Mouse (Mus musculus): Measurements from ENCODE around the gene Psma7. TPM values are rescaled to one million over a fixed set of nuclear protein-coding genes. Genes with fewer than 3 reads are reported as not detected.

Psma7 gene
- 87.8 and 99.6 TPM in 2 replicates for polyA plus RNA-seq (2012)

DNA sequence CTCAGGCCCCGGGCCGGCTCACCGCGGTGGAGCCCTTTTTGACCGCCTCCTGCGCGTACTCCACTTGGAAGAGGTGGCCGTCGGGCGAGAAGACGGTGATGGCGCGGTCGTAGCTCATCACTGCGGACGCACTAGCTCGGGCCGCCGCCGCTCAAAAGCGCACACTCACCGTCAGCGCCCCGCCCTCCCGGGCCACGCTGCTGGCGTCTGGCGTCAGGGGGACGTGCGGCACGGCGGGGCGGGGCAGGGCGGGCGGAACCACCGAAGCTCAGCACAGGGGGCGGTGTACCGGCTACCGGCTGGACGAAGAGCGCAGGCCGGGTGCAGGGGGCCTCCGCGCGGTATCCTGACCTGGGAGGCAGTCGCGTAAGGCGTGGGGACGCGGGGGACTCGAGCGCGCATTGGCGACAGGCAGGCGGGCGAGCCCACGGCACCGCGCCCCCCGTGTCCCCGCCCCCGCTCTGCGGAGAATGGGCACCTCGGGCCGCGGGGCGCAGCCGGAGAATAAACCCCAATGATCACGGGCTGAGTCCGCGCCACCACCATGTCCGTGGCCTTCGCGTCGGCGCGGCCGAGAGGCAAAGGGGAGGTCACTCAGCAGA is at the start of gene Psma7, which contains the start of gene Ss18l1:
Psma7 (minus strand) TSS at position 178 of the 602 bp plus-strand sequence.
Ss18l1 (plus strand) TSS at position 254 of the 602 bp plus-strand sequence.
- no peak for TF ChIP-seq GATA1 (IDR thresholded peaks at IDR 0.05; ENCODE audit: low read length)

DNA sequence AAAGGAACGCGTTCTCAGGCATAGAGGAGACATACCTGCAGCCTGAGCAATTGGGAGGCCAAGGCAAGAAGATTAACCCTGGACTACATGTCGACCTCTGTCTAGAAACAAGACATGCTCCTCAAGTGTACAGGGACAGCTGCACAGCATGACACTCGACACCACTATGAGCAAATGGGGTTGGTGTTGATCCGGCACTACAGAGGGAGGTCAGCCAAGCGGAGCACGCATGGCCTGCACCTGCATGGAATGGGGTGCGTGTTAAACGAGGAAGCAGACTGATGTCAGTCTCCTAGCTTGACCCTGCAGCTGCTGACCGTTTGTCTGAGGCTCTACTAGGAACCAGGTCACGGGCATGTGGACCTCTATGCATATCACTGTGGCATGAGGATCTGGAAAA is 48.1 kb upstream of the Psma7 start:
- no peak for TF ChIP-seq GATA1 (IDR thresholded peaks at IDR 0.05; ENCODE audit: low read length)

DNA sequence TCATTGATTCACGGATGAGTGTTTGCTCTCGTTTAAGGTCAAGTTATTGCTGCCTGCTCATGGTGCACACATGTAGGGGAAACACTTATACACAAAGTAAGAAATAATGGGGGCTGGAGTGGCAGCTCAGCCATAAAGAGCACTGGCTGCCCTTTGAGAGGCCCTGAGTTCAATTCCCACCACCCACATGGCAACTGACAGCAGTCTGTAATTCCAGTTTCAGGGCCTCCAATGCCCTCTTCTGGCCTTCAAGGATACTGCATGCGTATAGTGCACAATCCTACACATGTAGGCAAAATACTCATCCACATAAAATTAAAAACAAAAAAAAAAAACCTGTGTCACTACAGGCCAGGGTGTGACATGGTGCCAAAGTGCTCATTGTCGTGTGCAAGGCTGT is 45.2 kb upstream of the Psma7 start:
- no peak for TF ChIP-seq GATA1 (IDR thresholded peaks at IDR 0.05; ENCODE audit: low read length)

DNA sequence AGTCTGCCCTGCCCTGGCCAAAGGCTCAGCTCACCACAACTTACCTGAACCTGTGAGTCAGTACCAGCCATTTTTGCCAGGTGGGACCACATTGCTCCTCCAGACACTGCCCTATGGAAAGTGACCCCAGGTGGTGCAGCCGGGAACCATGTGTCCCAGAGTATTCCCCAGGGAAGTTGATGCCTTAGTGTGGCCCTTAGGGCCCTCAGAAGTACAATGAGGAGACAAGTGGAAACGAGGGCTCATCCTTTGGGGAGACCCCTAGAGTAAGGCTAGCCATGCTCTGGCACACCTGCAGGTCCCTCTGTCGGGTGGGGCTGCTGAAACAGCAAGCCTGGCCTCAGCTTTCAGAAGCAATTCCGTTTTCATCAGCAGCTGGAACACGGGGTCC is 44.4 kb upstream of the Psma7 start:
- no peak for TF ChIP-seq GATA1 (IDR thresholded peaks at IDR 0.05; ENCODE audit: low read length)

DNA sequence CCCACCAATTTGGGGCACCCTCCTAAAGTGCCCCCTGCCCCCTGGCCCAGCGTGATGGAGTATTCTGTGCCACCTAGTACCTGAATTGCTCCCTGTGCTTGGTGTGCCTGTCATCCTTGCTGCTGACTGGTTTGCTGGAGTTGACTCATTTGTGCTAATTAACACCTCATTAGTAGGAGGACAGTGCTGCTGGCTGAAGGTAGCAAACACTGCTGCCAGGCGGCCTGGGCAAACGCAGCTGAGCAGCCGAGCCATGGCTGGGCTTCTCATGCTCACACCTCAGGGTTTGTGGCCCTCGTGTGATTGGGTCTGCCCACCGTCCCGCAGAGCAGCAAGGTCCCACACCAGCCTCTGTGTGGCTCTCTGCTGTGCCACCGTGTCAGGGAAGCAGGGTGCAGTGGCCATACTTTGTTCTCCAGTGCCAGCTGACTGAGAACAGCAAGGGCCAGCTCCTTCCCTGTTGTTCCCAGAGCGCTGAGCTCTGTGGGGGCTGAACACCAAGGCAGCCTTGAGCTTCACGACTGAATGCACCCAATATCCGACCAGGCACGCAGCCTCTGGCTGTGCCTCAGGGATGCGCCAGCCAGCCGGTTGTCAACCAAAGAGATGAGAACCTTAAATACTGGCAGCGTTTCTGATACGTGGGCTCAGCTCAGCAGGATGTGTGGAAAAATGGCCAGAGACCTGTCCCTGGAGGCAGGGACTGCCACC is 43.8 kb upstream of the Psma7 start:
- TF ChIP-seq GATA1 (IDR thresholded peaks at IDR 0.05; ENCODE audit: low read length): no peak

DNA sequence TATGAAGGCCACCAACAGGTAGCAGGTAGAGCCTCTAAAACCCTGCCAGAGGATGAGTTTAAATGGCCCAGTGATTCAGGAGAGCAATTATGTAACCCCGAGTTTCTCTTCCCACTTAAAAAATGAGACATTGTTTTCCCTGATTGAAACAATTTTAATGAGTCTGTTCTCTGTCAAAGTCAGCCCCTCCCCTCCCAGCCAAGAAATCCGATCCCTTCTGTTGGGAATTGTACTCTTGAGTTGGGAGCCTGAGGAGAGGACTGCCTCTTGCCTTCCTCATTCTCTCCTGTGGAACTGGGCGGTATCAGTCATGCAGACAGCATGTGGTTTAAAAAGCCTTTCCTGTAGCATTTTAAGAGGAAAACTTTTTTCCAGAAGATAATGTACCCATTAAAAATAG is 42.3 kb upstream of the Psma7 start:
- TF ChIP-seq GATA1 (IDR thresholded peaks at IDR 0.05; ENCODE audit: low read length): no peak

DNA sequence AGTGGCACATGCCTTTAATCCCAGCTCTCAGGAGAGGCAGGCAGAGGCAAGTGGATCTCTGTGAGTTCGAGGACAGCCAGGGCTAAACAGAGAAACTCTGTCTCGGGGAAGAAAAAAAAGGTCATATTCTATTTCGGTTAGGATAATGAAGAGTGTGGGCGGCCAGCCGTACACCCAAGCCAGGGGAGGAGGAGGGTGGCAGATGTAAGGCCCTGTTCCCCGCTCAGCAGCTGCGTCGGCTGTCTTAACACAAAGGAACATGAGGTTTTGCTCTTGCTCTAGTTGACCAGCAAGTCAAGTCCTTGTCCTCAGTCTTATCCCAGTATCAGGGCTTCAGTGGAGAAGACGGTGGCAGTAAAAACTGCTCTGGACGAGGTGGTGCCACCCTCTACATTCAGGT is 40.8 kb upstream of the Psma7 start:
- TF ChIP-seq GATA1 (IDR thresholded peaks at IDR 0.05; ENCODE audit: low read length): no peak

DNA sequence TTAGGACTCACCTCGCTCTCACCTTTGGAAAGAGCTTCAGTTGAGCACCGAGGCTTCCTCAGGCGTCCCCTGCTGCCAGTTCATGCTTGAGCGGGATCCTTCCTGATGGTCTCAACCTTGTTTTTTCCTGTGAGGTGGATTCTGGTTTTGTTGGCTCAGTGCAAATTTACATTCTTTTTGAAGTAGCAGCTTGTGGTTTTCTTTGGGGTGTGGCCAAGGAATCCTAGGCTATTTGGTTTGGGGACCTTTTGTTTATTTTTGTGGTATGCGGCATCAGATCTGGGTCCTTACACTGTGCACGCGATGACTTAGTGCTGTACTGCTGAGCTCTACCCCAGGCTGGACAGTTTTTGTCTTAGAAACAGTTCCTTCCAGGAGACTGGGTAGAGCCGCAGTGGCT is 38.4 kb upstream of the Psma7 start:
- TF ChIP-seq GATA1 (IDR thresholded peaks at IDR 0.05; ENCODE audit: low read length): no peak

DNA sequence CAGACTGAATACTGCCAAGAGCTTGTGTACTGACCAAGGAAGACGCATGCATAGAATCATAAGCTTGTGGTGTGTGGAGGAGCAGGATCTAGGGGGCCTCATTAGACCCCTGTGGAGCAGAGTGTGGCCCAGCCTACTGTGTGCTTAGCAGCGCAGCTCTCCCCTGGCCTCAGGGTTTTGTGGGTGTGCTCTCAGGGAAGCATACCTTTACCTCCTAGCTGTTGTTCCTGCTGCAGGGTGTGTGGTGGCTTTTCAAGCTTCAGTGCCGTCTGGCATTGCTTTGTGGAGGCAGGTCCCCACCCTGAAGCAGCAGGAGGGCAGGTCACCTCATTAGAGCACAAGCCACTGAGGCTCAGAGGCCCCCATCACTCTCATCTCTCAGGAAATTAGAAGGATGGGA is 35.4 kb upstream of the Psma7 start:
- TF ChIP-seq GATA1 (IDR thresholded peaks at IDR 0.05; ENCODE audit: low read length): no peak

DNA sequence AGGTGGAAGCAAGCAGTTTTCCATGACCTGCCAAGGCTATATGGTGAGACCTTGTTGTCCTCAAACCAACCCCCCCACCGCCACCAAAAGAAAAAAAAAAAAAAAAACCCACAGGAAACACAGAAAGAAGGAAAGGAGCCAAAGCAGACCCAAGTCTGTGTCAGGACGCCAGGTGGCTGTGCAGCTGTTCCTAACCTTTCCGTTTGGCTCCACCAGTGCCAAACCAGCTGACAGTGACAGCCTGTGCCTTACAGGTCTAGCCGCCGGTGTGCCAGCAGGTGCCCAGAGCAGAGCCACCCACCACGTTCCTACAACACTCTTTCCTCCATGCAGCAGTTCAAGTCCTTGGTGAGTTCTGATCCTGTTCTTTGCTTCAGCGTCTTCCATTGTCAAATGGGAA is 30.7 kb upstream of the Psma7 start:
- TF ChIP-seq GATA1 (IDR thresholded peaks at IDR 0.05; ENCODE audit: low read length): no peak

DNA sequence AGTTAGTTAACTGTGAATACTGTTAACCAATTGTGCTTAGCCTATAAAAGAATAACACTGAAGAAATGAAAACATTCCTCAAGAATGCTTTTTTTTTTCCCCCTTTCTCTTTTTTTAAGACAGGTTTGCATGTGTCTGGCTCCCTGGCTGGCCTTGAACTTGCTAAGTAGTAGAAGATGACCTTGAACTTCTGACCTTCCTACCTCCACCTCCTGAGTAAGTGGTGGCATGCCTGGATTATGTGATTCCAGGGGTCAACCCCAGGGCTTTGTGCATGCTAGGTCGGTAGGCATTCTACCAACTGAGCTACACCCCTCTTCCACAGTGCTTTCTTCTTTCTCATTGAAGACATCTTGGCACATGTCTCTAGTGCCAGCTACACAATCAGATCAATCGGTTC is 29.4 kb upstream of the Psma7 start:
- TF ChIP-seq GATA1 (IDR thresholded peaks at IDR 0.05; ENCODE audit: low read length): no peak

DNA sequence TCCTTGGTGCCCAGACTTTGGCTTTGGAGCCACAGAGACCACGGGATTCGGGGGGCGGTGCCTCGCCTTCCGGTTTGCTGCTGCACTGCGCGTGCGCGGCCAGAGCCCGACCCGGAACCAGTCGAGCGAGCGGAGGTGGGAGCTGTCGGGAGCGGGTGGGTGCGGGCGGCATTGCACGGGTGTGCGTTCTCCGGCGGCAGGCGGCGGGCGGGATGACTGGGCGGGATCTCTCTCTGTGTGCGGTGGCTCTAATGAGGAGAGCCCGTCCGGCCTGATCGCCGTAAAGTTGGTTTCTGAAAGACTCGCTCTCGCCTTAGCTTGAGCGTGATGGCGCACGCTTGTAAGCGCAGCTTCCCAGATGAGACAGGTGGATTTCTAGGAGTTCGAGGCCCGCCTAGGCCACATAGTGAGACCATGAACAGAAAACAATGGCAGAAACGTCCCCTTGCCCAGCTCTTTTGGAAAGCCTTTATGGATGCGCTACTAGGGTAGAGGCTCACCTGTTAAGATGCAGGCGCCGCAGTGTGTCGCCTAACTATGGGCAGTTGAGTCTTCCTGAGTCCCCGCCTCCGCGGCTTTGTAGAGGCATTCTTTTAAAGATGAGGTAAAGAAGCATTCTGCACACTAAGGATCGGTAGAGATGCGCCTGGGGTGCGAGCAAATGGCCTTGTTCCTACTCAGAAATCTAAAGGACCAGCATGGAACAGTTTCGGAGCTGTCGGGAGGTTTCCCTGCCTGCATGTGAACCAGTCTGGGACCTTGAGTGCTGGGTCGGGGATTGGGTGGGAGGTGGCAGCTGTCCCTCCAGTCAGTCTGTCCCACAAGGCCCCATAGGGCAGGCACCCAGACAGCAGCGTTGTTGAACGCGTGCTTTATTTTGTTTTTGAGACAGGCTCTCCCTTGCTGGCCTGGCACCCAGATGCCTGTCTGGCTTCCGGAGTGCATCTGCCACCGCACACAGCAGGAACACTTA is 28.5 kb upstream of the Psma7 start, which contains the start of gene Mtg2:
Mtg2 (plus strand) TSS at position 108 of the 973 bp plus-strand sequence.
- TF ChIP-seq GATA1 (IDR thresholded peaks at IDR 0.05; ENCODE audit: low read length): no peak

DNA sequence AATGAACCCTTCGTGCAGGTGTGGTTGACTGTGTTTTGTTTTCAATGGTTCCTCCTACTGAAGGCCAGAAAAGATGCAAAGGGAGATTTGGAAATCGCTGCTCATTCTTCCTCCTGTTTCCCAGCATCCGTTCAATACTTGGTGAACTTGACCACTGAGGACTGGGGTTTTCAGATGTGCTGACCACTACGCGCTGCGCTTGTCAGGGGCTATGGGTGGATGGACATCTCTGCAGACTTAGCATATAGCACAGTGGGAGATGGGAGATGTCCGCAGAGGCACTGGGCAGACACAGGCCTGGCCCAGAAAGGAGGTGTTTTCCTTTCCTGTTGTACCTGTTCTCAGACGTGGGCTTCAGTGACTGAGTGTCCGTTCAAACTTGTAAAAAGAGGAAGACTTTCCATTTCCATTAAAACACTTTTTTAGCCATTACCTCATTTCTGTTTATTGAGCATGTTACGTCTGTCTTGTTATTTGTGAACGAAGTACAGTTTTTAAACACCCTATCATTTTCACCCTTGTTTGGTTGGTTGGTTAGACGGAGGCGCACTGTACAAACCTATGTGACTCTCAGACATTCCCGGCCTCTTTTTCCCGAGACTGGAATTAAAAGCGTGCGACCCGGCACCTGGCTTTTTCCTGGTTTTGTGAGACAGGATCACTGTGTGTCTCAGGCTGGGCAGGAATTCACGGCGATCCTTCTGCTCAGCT is 27.7 kb upstream of the Psma7 start:
- no peak for TF ChIP-seq GATA1 (IDR thresholded peaks at IDR 0.05; ENCODE audit: low read length)

DNA sequence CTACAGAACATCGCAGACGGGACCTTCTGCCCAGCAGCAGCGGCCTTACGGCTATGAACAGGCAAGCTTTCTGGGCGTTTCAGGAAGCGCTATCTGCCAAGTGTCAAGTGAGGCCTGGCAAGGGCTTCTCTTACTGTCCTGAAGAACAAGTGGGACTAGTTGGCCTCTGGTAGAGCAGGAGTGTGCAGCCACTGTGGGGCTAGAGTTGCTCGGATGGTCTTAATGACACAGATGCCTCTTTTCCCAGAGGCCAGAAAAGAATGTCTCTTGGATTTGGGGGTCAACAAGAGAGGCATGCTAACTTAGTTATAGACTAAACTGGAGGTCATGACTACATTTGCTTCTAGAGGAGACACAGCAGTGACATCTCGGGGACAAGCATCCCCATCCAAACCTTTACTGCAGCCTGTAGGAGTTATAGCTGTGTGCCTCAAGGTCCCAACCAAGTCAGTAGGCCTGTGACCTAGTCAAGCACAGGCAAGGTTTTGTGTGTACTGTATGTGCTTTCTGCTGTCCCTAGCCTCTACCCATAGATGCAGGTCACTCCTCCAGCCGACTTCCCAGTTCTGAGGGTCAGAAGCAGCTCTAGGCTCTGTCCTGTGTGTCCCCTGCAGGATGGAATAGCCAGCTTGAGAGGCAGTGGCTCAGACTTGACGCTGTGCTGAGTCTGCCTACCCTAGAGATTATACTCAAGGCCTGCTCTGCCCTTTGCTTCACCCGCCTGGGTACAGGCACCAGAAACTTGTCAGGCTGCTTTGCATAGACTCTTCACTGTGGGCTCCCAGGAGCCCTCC is 21.3 kb upstream of the Psma7 start:
- TF ChIP-seq GATA1 (IDR thresholded peaks at IDR 0.05; ENCODE audit: low read length): no peak

DNA sequence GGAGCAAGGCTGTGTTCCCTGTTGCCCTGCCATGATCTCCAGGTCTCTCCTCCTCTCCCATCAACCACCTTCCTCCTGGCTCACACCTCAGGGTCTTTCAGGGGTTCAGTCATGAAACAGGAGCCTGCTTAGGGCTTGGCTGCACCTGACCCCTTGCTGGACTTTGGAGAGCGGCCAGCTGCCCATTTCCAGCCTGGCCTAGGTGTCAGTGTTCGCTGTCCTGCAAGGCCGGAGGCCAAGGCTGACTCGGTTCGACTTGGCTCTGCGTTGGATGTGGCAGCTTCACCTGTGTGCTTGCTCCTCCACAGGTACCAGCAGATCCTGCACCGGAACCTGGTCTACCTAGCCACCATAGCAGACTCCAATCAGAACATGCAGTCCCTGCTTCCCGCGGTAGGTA is 10.8 kb upstream of the Psma7 start:
- no peak for TF ChIP-seq GATA1 (IDR thresholded peaks at IDR 0.05; ENCODE audit: low read length)
